Mouse (Mus musculus) retina, postnatal 7 days (tissue): ENCODE results near the gene Cpeb1.

ENCODE experiments used
- DNase-seq: peaks from one replicate; pipeline ENCODE4 v3.0.0-alpha.2; 2012; ENCODE audit warnings: low read depth, low spot score

Cpeb1 gene

DNA sequence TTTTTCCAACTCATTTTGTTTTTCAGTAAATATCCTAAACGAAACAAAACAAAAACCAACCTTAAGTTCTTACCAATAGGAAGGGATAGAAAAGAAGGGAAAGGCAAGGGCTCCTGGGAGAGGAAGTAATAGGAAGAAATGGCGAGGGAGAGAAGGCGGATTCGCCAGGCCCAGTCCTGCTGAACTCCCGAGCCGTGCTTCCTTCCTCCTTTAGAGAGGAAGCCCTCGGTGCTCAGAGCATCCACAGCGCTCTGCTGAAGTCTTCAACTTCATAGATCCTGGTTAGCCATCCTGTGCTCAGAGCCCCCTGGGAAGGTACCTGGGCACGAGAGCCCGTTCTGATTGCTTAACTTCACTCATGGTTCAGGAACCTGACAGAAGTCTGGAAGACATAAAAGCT lies 127.6 kb downstream of the Cpeb1 start:
- DNase-seq, result no peak

DNA sequence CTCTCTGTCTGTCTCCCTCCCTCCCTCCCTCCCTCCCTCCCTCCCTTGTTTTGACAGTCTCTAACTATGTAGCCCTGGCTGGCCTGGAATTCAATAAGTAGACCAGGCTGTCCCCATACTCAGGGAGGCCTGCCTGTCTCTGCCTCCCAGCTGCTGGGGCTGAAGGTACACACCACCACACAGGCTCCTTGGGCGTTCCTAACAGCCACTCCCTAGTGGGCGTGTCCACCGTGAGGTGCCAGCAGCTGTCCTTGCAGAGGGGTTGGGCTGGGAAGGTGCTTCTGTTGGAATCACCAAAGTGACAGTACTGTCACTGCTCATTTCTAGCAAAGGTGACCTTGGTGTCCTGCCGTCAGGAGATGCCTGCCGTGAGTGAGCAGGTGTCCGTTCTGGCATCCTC lies 128.4 kb downstream of the Cpeb1 start:
- no peak for DNase-seq

DNA sequence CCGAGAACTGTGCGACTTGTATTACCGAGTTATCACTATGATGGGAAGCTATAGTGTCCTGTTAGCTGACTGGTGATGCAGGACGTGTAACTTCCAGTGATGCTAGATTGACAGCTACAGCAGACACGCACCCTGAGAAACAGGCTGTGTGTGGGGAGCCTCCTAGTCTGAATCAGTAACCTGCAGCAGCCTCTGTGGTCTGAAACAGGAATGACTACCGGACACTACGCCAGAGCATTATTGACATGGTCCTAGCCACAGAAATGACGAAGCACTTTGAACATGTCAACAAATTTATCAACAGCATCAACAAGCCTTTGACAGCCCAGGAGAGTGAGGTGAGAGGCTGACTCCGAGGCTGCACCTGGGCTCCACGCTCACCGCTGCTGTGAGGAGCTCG lies 129.2 kb downstream of the Cpeb1 start:
- no peak for DNase-seq

DNA sequence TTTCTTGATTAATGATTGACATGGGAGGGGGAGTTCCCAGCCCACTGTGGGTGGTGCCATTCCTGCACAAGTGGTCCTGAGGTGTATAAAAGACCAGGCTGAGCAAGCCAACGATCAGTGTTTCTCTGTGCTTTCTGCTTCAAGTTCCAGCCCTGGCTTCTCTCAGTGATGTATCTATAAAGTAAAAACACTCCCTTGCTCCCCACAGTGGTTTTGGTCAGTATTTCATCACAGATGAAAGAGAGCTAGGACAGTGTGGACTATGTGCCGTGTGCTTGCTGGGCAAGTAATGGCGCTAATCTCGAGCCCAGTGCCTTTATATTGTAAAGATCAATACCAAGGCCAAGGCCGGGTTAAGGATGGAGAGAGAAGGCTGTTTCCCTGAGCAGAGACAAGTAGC lies 133.5 kb downstream of the Cpeb1 start:
- no peak for DNase-seq

DNA sequence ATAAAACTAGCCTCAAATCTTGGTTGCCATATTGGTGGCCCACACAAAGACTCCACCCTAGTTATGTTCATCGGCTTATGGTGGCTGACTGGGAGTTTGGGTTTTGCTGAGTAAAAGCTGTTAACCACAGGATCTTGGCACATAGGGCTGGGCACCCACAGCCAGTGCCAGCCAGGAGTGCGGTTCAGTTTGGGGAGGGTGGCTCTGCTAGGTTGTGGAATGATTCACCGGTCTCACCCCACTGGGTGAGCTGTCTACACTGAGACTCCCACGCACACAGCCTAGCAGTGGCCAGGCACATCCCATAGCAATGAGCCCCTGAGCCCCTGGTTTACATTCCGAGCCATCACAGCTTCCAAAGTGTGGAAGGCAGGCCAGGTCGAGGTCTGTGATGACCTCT lies 135.5 kb downstream of the Cpeb1 start:
- DNase-seq, result no peak

DNA sequence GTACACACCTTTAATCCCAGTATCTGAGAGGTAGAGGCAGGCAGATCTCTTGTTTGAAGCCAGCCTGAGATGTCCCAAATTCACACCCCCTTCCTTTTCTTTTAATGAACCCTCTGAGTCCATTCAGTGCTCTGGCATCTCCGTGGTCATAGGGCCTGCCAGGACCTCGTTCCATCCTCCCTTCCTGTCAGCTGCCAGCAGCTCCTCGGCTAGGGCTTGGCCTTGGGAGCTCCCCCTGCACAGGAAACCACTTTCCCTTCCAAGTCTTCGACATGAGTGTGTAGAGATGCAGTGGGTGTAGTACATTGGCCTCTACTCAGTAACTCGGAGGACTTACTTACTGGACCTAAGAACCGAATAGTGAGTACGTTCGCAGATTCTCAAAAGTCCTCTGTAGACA lies 139.7 kb downstream of the Cpeb1 start:
- no peak for DNase-seq

DNA sequence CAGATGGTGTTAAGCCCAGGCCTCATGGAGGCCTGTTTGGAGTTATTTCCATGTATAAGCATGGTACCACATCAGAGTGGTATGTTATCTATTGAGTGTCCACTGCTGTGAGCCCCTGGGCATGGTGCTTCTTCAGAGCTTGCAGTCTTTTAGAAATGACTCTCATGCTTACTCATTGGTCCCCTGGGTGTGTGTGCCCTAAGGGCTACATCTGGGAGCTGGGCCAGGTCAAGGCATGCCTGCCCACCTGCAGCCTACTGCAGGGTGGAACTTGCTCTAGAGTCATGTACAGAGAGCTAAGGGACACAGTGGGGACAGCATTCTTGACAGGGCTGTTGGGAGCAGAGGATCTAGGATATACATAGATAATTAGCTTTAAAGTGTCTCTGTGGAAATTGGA lies 143.7 kb downstream of the Cpeb1 start:
- DNase-seq, result no peak

DNA sequence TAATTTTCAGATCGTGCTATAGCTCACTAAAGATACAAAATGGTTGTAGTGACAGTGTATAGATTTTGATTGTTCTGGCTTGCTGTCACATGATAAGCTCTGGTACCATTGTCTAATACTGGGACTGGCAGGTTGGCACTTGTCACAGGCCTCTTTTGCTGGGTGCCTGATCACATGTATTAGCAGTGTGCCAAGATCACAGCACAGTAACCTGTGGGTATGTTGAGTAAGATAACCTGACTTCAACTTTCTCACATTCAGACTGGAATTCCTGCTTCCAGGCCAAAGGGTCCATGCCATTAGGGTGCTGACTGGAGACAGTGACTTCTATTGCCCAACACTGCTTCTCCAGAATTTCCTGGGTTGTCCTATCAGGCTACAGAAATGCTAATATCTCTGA lies 144.1 kb downstream of the Cpeb1 start:
- no peak for DNase-seq

DNA sequence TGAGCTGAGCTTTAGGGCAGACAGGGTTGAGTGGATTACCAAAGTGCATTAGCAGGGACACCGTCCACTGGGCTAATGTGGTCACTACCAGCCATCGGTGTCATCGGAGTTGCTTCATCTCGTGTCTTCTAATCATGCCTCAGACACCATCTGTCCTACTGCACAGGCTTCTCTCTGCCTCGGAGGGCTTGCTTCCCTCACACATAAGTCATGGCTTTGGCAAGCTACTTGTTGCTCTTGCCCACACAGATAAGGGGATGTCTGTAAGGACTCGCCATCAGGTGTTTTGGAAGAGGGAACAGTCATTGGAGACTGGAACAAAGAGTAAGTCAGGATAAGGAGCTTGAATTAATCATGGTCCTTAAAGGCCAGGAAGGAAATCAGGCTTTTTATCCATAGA lies 146.0 kb downstream of the Cpeb1 start:
- DNase-seq, result no peak

DNA sequence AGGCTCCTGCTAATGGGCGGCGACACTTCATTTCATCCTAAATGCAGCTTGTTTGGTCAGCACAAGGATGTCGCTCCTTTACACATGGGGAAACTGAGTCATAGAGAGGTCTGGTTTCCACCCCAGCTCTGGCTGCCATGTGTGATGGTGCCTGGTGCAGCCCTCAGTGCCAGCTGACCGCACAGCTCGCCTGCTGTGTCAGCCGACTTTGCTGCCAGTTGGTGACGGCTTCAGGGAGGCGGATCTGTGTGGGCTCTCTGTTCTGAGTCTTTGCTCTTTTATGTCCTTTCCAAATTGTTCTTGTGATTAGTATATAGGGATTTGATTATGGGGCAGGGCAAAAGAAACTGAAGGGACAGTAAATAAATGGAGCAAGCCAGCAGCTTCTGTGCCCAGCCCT lies 147.5 kb downstream of the Cpeb1 start:
- no peak for DNase-seq

DNA sequence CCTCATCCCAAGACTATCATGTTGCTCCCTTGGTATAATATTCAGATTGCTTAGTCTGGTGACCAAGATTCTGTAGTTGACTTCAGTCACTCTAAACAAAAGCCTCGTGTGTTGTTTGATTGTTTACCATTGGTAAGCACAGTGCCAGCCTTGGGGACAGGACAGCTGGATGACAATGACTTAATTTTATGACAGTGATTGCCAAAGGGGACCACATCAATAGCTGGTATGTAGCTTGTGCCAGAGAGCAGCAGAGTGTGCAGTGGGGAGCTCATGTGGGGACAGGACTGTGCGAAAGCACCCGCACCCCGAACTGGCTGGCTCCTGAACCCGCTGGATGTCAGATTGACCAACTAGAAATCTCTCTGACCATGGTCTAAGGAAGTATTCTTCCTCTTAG lies 150.6 kb downstream of the Cpeb1 start:
- no peak for DNase-seq

DNA sequence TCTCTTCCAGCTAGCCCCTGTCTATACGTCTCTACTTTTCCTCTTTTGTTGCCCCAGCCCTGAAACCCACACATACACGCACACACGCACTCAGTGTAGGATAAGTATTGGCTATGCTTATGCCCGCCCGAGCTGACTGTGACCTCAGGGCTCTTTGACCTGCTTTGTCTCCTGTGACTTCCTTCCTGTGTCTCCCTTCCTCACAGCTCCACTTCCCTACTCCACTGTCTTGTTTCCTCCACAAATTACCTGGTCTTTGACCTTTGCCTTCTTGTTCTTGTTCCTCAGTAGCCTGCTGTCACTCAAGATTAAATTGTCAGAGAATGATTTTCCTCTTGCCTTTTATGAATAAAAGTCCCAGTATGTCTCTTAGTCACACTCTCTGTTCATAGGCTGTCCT lies 151.2 kb downstream of the Cpeb1 start:
- DNase-seq, result no peak

DNA sequence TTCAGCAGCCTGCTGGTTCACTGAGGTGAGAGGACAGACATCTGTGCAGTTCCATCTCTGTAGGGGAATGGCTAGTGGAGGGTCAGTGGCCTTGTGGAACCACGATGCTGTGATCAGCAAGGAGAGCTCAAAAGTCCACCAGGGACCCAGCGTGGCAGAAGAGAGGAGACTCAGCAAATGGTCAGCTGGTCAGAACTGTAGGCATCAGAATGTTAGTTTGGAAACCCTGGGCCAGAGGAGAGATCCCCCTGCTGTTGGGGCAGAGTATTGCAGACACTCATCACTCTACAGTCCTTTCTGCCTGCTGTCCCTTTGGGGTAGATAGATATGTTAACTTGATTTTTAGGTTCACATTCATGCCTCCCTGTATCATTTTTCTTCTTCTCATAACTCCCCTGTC lies 151.6 kb downstream of the Cpeb1 start:
- no peak for DNase-seq

DNA sequence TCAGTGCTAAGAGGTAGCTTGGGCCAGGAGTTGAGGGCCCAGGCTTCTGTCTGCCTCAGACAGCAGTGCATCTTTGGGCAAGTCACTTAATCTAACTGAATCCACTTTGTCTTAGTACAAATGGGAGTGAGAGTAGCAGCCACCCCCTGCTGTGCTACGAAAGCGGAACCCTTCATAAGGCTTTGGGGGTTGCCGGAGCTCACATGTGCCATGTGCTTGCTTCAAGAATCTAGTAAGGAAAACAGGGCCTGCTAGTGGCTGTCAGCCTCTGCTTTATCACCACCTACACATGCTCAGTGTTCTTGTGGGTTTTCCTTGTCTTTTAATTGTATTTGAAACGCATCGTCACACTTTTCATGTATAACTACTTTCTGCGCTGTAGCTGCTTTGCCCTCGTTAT lies 153.9 kb downstream of the Cpeb1 start:
- DNase-seq, result no peak

DNA sequence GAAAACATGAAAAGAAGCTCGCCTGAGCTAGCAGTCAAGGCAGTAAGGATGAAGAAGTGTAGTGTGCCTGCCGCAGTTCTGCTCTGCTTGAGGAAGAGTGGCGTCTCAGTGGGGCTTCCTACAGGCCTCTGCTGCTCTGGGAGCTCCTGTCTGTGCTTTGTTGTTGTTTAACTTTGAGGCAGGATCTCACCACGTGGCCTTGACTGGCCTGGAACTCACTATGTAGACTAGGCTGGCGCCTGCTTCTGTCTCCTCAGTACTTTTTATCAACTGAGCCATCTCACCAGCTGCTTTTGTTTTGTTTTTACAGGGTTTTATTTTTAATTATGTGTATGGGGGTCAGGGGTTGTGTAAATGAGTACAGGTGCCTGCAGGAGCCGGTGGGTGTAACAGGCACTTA lies 157.1 kb downstream of the Cpeb1 start:
- no peak for DNase-seq
